Mouse (Mus musculus) cerebellum, adult 9-11 months (tissue): ENCODE measurements around the gene Shld1.

Experiments
- DNase-seq: peaks from one replicate; pipeline ENCODE4 v3.0.0; 2022

Shld1 gene

DNA sequence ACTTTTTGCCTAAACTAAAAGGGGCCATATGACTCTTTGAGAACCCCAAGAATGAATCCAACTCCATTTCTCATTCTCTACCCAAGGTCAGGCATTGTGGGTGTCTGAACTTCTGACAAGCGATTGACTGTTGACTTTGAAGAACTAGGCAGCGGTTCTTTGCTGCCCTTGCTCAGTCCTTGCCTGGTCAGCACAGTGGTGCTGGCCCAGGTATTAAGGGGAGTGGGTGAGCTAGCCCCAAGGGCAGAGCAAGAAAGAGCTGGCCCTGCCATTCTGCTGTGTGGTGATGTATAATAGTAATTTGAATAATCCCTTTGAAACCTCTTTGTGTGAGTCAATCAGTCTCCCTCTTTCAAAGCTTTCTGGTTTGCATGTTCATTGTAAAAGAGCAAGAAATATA lies 39.4 kb downstream of the Shld1 start:
- peak; percentile 9 for DNase-seq

- DNase-seq: no peak
These were observed 46.2 kb downstream of the Shld1 start for GRCm38 (mm10) chr2:132732940-132733339.

GRCm38 (mm10) chr2:132733603-132734573 lies 47.2 kb downstream of the Shld1 start:
- DNase-seq: no peak

DNA sequence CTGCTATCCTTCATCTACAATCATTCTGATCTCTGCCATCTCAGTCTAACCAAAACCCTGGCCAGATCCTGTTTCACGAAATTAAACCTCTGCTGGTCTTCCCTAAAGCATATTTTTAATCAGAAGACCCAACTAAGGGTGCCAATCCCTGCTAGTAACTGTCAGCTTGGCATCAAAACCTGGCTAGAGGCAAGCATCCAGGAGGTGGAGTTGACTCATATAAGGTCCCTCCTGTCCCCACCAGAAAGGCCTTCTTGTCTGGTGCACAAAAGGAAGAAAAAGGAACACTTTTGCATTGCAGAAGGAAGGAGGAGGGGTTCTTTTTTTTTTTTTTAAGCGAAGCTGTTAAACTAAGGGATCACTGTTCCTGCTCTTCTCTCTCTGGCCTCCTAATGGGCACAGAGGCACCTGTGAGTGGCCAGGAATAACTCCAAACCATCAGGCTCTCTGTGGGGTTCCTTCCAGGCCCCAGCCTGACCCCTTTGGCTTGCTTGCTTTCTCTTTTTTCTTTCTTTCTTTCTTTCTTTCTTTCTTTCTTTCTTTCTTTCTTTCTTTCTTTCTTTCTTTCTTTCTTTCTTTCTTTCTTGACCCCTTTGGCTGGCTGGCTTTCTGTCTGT lies 52.2 kb downstream of the Shld1 start:
- peak; percentile 88 for DNase-seq

DNA sequence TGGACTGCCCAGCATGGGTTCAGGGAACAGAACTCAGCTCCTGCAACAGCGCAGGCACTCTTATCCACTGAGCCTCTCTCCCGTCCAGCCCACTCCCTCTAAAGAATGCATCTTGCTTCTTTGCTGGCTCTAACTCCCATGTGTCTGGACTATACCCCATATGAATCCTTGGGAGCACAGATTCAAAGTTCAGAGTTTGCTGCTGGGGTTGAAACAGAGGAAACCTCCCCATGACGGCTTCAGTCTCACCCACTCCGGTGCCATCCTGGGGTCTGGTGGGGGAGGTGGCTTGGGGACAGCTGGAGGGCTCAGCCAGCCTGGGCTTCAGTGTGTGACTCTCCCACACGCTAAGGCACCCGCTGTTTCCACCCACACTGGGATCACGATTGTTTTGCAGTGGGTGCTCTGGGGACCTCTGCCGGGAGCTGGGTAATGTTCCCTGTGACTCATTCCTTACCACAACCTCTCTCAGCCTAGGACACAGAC lies 55.2 kb downstream of the Shld1 start:
- DNase-seq: no peak

DNA sequence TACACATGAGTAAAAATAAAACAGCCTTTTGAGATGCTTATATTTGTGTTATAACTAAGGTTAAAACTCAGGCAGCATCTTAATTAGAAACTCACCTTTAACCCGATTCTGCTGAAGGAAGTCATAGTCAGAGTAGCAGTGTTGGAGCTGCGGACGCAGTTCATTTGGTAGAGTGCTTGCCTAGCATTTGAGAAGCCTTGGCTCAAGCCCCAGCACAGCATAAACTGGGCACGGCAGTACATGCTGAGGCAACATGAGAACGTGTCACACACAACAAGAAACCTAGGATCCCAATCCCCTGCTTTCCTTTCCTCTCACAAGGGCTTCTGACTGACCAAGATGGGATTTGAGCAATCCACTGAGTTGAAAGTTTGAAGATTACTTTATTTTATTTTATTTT lies 58.1 kb downstream of the Shld1 start:
- no peak for DNase-seq

DNA sequence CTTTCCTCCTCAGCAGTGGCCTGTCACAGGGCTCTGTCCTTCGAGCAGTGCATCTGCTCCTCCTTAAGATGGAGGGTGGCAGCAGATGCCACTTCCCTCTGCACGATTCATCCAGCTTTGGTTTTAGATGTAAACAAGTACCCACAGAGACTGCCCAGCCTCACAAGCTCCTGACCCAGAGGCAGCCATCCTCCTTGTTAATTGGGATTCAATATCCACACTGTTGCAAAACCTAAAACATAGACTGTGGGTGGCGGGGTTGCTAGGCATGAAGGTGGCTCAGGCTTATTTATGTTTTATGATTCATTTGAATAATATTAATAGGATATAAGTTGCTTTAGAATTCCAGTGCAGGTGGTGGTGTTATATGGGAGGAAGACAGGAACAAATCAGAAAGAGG lies 59.4 kb downstream of the Shld1 start:
- DNase-seq: no peak

GRCm38 (mm10) chr2:132750726-132751125 lies 64.0 kb downstream of the Shld1 start:
- DNase-seq: peak; percentile 80

- peak; percentile 98 for DNase-seq
These were observed 64.7 kb downstream of the Shld1 start for GRCm38 (mm10) chr2:132751141-132752066.

- no peak for DNase-seq
These were observed 65.7 kb downstream of the Shld1 start for GRCm38 (mm10) chr2:132752398-132752797.

DNA sequence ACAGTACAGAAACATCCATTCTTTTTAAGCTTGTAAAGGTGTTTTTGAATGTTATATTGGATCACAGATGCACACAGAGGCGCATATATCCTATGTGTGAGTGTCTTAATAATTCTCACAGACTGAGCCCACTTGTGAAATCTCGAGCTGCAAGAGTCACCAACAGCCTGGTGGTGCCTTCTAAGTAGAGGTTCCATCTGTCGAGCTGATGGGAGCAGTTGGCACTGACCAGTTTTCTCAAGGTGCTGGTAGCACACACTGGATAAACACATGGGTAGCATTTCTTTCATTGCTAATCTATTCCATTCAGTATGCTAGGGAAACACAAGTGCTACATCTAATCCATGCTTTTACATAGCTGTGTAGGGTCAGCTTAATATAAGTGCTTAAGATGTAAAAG lies 66.4 kb downstream of the Shld1 start:
- DNase-seq: peak; percentile 70

DNA sequence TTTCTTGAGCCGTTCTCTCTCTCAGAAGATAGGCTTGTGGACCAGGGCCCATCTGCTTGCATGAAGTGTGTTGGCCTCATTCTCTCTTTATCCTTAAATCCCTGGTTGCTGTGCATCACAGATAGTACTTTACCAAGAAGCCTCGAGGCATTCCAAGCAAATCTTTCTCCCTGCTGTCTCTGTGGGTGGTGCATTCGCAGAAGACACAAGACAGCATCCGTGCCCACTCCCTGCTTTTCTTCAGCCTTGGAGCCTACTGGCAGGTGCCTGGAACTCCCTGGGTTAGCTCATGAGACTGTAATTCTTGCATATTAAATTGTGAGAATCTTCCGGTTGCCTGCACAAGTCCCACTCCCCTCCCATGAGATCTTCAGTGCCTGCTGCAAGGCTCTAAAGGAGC lies 71.2 kb downstream of the Shld1 start:
- DNase-seq: no peak

GRCm38 (mm10) chr2:132770822-132771221 lies 84.1 kb downstream of the Shld1 start:
- no peak for DNase-seq

DNA sequence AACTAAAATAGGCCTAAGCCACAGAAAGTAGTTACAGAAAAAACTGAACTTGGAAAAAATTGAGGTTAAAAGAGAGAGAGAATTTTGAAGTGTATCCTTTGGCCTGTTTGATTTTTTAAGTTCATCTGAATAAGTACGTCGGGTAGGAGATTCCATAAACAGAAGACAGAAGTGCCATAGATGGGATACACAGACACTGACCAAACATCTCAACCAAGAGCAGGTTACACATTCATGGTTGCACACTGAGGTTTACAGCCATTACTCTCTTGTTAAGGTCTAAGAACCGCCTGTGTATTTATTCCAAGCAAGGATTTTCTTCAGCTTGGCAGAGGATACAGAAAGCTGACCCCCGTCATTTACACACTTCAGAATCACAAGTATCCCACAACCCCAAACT lies 94.2 kb downstream of the Shld1 start, which contains the start of gene Chgb:
TSS of gene Chgb (plus strand) at position 301 of the 400 bp plus-strand sequence.
- DNase-seq: no peak

GRCm38 (mm10) chr2:132781439-132782068 lies 94.8 kb downstream of the Shld1 start:
- peak; percentile 92 for DNase-seq

GRCm38 (mm10) chr2:132784039-132784438 lies 97.3 kb downstream of the Shld1 start:
- DNase-seq: peak; percentile 84

- peak; percentile 89 for DNase-seq
These were observed 106.9 kb downstream of the Shld1 start for GRCm38 (mm10) chr2:132793441-132794203.

DNA sequence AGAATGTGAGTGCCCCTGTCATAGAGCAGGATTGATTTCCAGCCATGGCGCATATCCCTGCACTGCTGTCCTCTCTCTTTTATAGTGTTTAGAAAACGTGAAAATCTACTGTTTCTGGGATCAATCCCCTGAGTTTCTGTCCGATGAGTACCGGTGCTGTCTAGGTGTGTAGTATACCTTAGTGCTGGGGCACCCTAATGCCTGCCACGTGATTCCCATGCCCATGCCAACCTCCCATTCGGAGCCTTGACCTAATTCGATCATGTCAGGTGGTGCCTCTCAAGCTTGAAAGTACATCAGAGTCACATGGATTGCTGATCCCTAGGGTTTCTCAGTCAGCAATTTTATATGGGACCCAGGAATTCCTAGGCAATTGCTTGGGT lies 107.5 kb downstream of the Shld1 start:
- DNase-seq: peak; percentile 65
